Mouse (Mus musculus) heart, embryonic 11.5 days (tissue): Measurements from ENCODE around the gene Isg20. TPM values are rescaled to one million over a fixed set of nuclear protein-coding genes. Genes with fewer than 3 reads are reported as not detected.

Experiments
- ATAC-seq: fragments of 200-750 bp; cut with Nextera tagmentation; replicated peaks from 2 replicates; pipeline ENCODE4 v1.8.0; 2017; ENCODE audit warnings: moderate library complexity; ENCODE audit not compliant: insufficient number of reproducible peaks, low FRiP score, low TSS enrichment
- H3K27ac ChIP-seq: fragments of 300-500 bp; sonication (generic); 2 replicates; pipeline ENCODE4 v1.5.1; 2014; ENCODE audit warnings: mild to moderate bottlenecking, low read depth, low read length
- H3K27me3 ChIP-seq: fragments of 300-500 bp; sonication (generic); 2 replicates; pipeline ENCODE4 v1.6.1; 2014; ENCODE audit warnings: mild to moderate bottlenecking, low read length, mixed read lengths; ENCODE audit not compliant: control insufficient read depth, insufficient read depth
- H3K36me3 ChIP-seq: fragments of 300-500 bp; sonication (generic); 2 replicates; pipeline ENCODE4 v1.6.1; 2014; ENCODE audit warnings: mild to moderate bottlenecking, low read length, moderate library complexity, mixed read lengths; ENCODE audit not compliant: control insufficient read depth, insufficient read depth
- H3K4me1 ChIP-seq: fragments of 300-500 bp; sonication (generic); 2 replicates; pipeline ENCODE4 v1.6.1; 2014; ENCODE audit warnings: low read length; ENCODE audit not compliant: control insufficient read depth, insufficient read depth
- H3K4me2 ChIP-seq: fragments of 300-500 bp; sonication (generic); 2 replicates; pipeline ENCODE4 v1.6.1; 2014; ENCODE audit warnings: mild to moderate bottlenecking, moderate library complexity
- H3K4me3 ChIP-seq: fragments of 300-500 bp; sonication (generic); 2 replicates; pipeline ENCODE4 v1.5.1; 2014; ENCODE audit warnings: low read depth, low read length
- H3K9ac ChIP-seq: fragments of 300-500 bp; sonication (generic); 2 replicates; pipeline ENCODE4 v1.6.1; 2014; ENCODE audit warnings: mild to moderate bottlenecking, low read depth, low read length, moderate library complexity
- H3K9me3 ChIP-seq: fragments of 300-500 bp; sonication (generic); replicated peaks from 2 replicates; pipeline ENCODE4 v1.6.1; 2016; ENCODE audit warnings: low read length; ENCODE audit not compliant: control insufficient read depth
- WGBS: fragments of 180-500 bp; shearing (Covaris S2); extraction: QIAGEN DNeasy Blood & Tissue Kit; methylation state at CpG from one replicate; pipeline ENCODE4 v1.1.7; 2014; ENCODE audit not compliant: insufficient replicate concordance; 5-methylcytosine and 5-hydroxymethylcytosine counted together
- polyA plus RNA-seq: library from polyadenylated mRNA; unstranded; fragments of >200 nt; fragmentation: Nextera tagmentation; extraction: Ambion mirVana; gene quantifications from 2 replicates; pipeline ENCODE4 v1.2.1, GENCODE M21; 2014

Gene Isg20
- polyA plus RNA-seq, 1 experiment from 2014 or later = 1.2 TPM

DNA sequence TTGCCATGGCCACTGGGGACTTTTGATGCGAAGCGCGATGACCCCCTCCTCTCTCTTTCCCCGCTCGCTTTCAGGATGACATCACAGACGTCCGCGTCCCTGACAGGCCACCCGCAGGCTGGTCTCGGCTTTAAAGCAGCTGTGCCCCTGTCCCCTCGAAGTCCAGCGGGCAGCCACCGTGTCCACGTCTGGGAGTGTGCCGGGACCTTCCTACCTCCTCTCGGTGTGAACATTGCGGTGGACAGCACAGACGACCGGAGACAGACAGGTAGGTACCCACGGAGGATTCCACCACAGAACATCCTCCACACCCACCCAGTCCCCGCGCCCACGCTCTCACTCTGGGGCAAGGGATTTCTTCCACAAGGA is 30.8 kb upstream of the Isg20 start:
- no peaks in the 10 kb centered on the region for H3K9me3 ChIP-seq
- no peaks in the 10 kb centered on the region for H3K36me3 ChIP-seq
- peak overlapping the region; percentile 47 for H3K4me2 ChIP-seq
- no peak for ATAC-seq
- WGBS = 4% methylated on average over 23 of the region's 23 CpGs
- H3K9ac ChIP-seq = no peak overlapping the region
- H3K27ac ChIP-seq = no peak overlapping the region
- peaks cover 5% of the 10 kb centered on the region for H3K4me1 ChIP-seq
- peaks cover 61% of the 10 kb centered on the region for H3K27me3 ChIP-seq
- H3K4me3 ChIP-seq = peak overlapping the region; percentile 18

DNA sequence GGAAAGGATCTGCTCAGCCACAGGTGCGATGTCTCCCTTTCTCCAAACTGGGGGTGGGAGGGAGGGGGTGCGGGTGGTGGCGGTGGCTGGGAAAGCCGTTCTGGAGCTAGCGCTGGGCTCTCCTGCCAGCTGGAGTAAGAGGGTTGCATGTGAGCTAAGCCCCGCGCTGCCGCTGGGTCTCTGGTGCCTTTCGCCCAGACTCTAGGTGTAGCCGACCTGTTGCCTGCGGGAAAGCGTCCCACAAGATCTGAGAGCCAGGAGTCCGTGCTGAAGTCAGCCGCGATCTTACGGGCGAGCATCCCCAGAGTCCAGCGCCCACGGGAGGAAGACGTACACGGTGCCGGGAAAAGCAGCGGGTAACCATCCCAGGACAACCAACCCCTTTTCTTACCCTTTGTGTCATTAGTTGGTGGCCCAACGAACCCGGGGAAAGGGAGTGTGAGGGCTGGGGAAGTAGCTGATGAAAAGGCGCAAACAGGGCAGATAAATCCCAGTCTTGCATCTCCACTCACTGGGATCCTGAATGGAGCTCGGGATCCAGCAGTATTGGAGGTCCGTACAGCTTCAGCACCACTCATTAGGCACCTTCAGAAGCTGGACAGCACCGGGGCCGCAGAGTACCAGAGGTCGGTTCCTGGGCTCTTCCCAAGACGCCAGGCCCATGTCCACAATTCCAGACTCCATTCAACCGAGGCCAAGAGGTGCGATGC is 30.1 kb upstream of the Isg20 start:
- Histone ChIP-seq H3K9me3 (no peaks in the 10 kb centered on the region), H3K36me3 (no peaks in the 10 kb centered on the region), H3K27ac (no peak overlapping the region), H3K4me3 (peak overlapping the region; percentile 18; the same call in 1 of the 2 replicates), H3K4me1 (peaks cover 5% of the 10 kb centered on the region), H3K27me3 (peaks cover 68% of the 10 kb centered on the region), H3K4me2 (peak overlapping the region; percentile 29; the same call in 1 of the 2 replicates), H3K9ac (no peak overlapping the region)
- no peak for ATAC-seq
- WGBS = 4% methylated on average over 34 of the region's 34 CpGs

DNA sequence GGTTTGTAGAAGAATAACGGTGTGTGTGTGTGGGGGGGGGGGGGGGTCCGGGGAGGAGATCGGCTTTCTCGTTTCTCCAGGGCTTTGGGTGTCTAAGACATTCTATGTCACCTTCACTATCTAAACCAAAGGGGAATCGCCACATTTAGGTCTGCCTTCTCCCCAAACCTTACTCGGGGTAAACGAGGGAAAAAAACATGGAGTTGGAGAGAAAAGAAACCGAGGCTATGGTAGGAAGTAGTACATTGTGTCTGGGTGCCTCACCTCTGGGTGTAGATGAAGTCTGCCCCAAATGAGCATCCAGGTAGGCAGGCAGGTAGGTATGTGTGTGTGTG is 29.5 kb upstream of the Isg20 start:
- Histone ChIP-seq H3K4me2 (no peak overlapping the region), H3K9ac (no peak overlapping the region), H3K27ac (no peak overlapping the region), H3K9me3 (no peaks in the 10 kb centered on the region), H3K27me3 (peaks cover 73% of the 10 kb centered on the region), H3K4me3 (no peak overlapping the region), H3K36me3 (no peaks in the 10 kb centered on the region), H3K4me1 (peaks cover 5% of the 10 kb centered on the region)
- 20% methylated on average over 8 of the region's 8 CpGs for WGBS
- ATAC-seq = no peak

DNA sequence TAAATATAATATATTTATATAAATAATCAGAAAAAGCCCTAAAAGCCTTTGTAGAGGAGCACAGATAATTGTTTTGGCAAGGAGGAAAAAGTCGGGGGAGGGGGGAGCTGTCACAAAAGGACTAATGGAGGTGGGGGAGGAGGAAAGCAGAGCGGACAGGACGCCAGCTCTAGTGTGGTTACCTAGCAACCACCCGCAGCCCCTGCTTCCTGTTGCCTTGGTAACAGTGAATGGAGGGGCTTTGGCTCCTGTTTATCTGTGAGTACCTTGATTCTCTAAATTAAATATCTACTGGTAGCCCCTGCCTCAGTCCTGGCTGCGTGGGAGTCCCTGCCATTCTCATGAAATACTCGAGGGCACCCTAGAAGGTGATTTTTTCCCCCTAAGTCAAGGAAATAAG is 29.1 kb upstream of the Isg20 start:
- no peak overlapping the region for H3K9ac ChIP-seq
- no peak overlapping the region for H3K4me2 ChIP-seq
- no peak overlapping the region for H3K27ac ChIP-seq
- H3K9me3 ChIP-seq = no peaks in the 10 kb centered on the region
- H3K36me3 ChIP-seq = no peaks in the 10 kb centered on the region
- peaks cover 5% of the 10 kb centered on the region for H3K4me1 ChIP-seq
- H3K4me3 ChIP-seq = no peak overlapping the region
- ATAC-seq = no peak
- peaks cover 73% of the 10 kb centered on the region for H3K27me3 ChIP-seq
- WGBS = 8% methylated on average over 6 of the region's 6 CpGs

DNA sequence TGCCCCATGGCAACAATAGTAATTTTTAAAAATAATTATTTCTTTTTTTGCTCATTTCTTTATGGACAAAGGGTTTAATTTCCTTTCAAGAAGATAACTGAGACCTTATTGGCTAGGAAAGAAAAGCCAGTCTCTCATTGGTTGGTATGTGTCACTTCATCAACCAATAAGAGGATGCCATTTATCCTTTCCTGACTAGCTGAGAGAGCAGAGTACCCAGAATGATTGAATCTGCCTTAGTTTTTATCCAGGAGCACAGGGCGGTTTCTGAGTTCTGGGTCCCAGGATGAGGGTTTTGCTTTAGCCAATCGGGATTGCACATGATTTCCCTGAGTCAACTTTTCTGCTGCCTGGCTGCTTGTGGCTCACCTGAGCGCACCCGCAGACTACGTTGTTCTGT is 27.8 kb upstream of the Isg20 start:
- H3K9me3 ChIP-seq = no peaks in the 10 kb centered on the region
- no peaks in the 10 kb centered on the region for H3K36me3 ChIP-seq
- no peak overlapping the region for H3K27ac ChIP-seq
- no peak for ATAC-seq
- peaks cover 75% of the 10 kb centered on the region for H3K27me3 ChIP-seq
- no peak overlapping the region for H3K4me3 ChIP-seq
- no peak overlapping the region for H3K9ac ChIP-seq
- H3K4me2 ChIP-seq = no peak overlapping the region
- 81% methylated on average over 5 of the region's 5 CpGs for WGBS
- H3K4me1 ChIP-seq = peaks cover 5% of the 10 kb centered on the region

DNA sequence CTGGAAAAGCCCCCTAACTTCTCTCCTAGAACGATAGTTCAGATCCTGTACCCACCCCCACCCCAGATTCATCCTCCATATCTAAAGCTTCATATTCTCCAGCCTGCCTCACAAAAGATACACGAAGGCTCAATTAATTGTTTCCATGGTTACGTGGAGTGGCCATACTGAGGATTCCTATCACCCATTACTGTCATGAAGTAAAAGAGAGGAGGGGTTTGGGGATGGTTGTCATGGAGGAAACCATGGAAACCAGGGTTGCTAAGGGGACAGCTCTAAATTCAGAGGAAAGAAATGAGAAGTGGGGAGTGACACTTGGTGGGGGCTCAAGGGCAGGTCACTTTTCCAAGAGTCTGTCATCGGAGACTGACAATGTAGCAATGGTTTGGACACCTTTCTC is 26.7 kb upstream of the Isg20 start:
- Histone ChIP-seq H3K9ac (no peak overlapping the region), H3K4me1 (peaks cover 5% of the 10 kb centered on the region), H3K4me2 (no peak overlapping the region), H3K27me3 (peaks cover 70% of the 10 kb centered on the region), H3K36me3 (no peaks in the 10 kb centered on the region), H3K9me3 (no peaks in the 10 kb centered on the region), H3K4me3 (no peak overlapping the region), H3K27ac (no peak overlapping the region)
- no peak for ATAC-seq
- WGBS = 74% methylated on average over 4 of the region's 4 CpGs

DNA sequence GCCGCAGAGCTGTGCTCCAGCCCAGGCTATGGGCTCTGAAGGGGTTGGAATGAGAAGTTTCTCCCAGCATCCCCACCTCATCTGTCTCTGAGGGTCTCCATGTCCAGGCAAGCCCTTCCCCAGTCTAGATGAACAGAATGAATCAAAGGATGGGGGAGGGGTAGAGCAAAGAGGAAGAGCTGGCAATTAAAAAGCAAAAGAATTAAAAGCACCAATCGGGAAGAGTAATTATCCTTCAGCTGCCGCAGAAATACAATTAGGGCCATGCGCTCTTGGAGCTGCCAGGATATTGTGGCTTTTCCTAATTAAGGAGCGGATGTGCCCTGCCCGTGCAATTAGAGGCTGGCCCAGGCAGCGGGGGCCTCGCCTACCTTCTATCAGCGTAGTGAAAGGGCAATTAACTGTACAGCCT is 25.8 kb upstream of the Isg20 start:
- Histone ChIP-seq H3K27me3 (peaks cover 63% of the 10 kb centered on the region), H3K27ac (no peak overlapping the region), H3K9ac (no peak overlapping the region), H3K9me3 (no peaks in the 10 kb centered on the region), H3K4me1 (peaks cover 5% of the 10 kb centered on the region), H3K4me2 (no peak overlapping the region), H3K36me3 (no peaks in the 10 kb centered on the region), H3K4me3 (no peak overlapping the region)
- WGBS = 82% methylated on average over 9 of the region's 9 CpGs
- no peak for ATAC-seq

DNA sequence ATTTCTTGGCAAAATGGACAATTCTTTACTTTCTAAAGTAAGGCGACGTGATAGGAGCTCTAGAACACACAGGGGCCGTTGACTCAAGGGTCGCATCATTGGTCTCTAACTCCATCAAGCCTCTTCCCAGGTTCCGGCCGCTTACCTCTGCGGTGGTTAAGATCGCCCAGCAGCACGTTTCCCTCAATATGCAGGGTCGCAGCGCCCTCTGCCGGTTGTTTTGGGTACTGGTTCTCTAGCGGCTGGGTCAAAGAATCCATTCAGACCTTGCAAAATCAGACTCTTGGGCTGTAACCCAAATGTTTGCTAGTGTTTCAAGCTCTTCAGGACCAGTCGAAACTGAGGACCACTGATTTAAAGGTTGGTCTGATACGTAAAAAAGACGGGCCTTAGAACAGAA is 22.6 kb upstream of the Isg20 start:
- H3K9me3 ChIP-seq = no peaks in the 10 kb centered on the region
- no peak overlapping the region for H3K27ac ChIP-seq
- peaks cover 37% of the 10 kb centered on the region for H3K27me3 ChIP-seq
- no peak overlapping the region for H3K4me2 ChIP-seq
- ATAC-seq = no peak
- no peak overlapping the region for H3K4me3 ChIP-seq
- 3% methylated on average over 16 of the region's 16 CpGs for WGBS
- no peaks in the 10 kb centered on the region for H3K36me3 ChIP-seq
- H3K4me1 ChIP-seq = no peaks in the 10 kb centered on the region
- H3K9ac ChIP-seq = no peak overlapping the region

DNA sequence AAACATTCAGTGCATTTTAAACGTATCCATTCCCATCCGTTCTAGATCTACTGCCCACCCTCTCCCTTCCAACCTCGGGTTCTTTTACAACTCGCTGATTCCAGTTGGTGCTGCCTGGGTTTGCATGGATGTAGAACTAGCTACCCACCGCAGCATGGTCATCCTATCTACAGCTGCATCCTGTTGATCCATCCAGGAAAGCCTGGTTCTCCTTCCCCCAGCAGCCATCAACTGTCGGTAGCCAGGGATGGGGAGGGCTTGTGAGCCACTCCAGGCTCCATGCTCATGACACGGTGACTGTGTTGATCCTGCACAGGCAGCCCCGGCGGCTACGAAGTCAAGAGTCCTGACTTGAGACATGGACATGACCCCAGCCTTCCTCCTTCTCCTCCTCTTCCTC is 19.3 kb upstream of the Isg20 start:
- H3K27me3 ChIP-seq = peaks cover 7% of the 10 kb centered on the region
- H3K36me3 ChIP-seq = peaks cover 4% of the 10 kb centered on the region; the same call in 1 of the 2 replicates
- no peak overlapping the region for H3K4me3 ChIP-seq
- peaks cover 6% of the 10 kb centered on the region; the same call in 1 of the 2 replicates for H3K4me1 ChIP-seq
- no peak overlapping the region for H3K9ac ChIP-seq
- WGBS = 64% methylated on average over 10 of the region's 10 CpGs
- no peaks in the 10 kb centered on the region for H3K9me3 ChIP-seq
- H3K27ac ChIP-seq = no peak overlapping the region
- no peak for ATAC-seq
- no peak overlapping the region for H3K4me2 ChIP-seq
